Mouse (Mus musculus): ENCODE results near the gene Slc9a9. TPM values are rescaled to one million over a fixed set of nuclear protein-coding genes. Genes with fewer than 3 reads are reported as not detected.
A peak's percentile ranks its signal among the peaks of the same experiment; 100 is the strongest.

Gene Slc9a9
- polyA plus RNA-seq, 1 experiment, result 20.8 TPM

- no peak for DNase-seq (ENCODE audit: extremely low spot score in 1 of 2, low spot score in 1 of 2)
Measured at GRCm38 (mm10) chr9:95060702-95061101, 391.0 kb downstream of the Slc9a9 start.

GRCm38 (mm10) chr9:95067037-95067436 is 397.3 kb downstream of the Slc9a9 start:
- no peak for DNase-seq (ENCODE audit: extremely low spot score in 1 of 2, low spot score in 1 of 2)

GRCm38 (mm10) chr9:95068466-95068865 is 398.8 kb downstream of the Slc9a9 start:
- no peak for DNase-seq (ENCODE audit: extremely low spot score in 1 of 2, low spot score in 1 of 2)

GRCm38 (mm10) chr9:95070832-95071519 is 401.3 kb downstream of the Slc9a9 start:
- DNase-seq (ENCODE audit: extremely low spot score in 1 of 2, low spot score in 1 of 2), result no peak

GRCm38 (mm10) chr9:95072450-95072955 is 402.8 kb downstream of the Slc9a9 start:
- peak in 1 of 2 experiments; percentile 32 for DNase-seq (ENCODE audit: extremely low spot score in 1 of 2, low spot score in 1 of 2)

- DNase-seq (ENCODE audit: extremely low spot score in 1 of 2, low spot score in 1 of 2), result no peak
Measured at GRCm38 (mm10) chr9:95073691-95074090, 404.0 kb downstream of the Slc9a9 start.

GRCm38 (mm10) chr9:95075856-95076255 is 406.1 kb downstream of the Slc9a9 start:
- peak in 1 of 2 experiments; percentile 49 for DNase-seq (ENCODE audit: extremely low spot score in 1 of 2, low spot score in 1 of 2)

- no peak for DNase-seq (ENCODE audit: extremely low spot score in 1 of 2, low spot score in 1 of 2)
Measured at GRCm38 (mm10) chr9:95077938-95078337, 408.2 kb downstream of the Slc9a9 start.

- DNase-seq (ENCODE audit: extremely low spot score in 1 of 2, low spot score in 1 of 2), result no peak
Measured at GRCm38 (mm10) chr9:95078626-95079025, 408.9 kb downstream of the Slc9a9 start.

- no peak for DNase-seq (ENCODE audit: extremely low spot score in 1 of 2, low spot score in 1 of 2)
Measured at GRCm38 (mm10) chr9:95079951-95080350, 410.2 kb downstream of the Slc9a9 start.

- DNase-seq (ENCODE audit: extremely low spot score in 1 of 2, low spot score in 1 of 2), result no peak
Measured at GRCm38 (mm10) chr9:95086109-95086821, 416.6 kb downstream of the Slc9a9 start.

- no peak for DNase-seq (ENCODE audit: extremely low spot score in 1 of 2, low spot score in 1 of 2)
Measured at GRCm38 (mm10) chr9:95088221-95088620, 418.5 kb downstream of the Slc9a9 start.

- peak; percentile 36 to 53 for DNase-seq (ENCODE audit: extremely low spot score in 1 of 2, low spot score in 1 of 2)
Measured at GRCm38 (mm10) chr9:95089050-95089449, 419.3 kb downstream of the Slc9a9 start.

- peak in 1 of 2 experiments; percentile 37 for DNase-seq (ENCODE audit: extremely low spot score in 1 of 2, low spot score in 1 of 2)
Measured at GRCm38 (mm10) chr9:95096486-95096885, 426.8 kb downstream of the Slc9a9 start.

- no peak for DNase-seq (ENCODE audit: extremely low spot score in 1 of 2, low spot score in 1 of 2)
Measured at GRCm38 (mm10) chr9:95105768-95106167, 436.1 kb downstream of the Slc9a9 start.

- no peak for DNase-seq (ENCODE audit: extremely low spot score in 1 of 2, low spot score in 1 of 2)
Measured at GRCm38 (mm10) chr9:95109799-95110198, 440.1 kb downstream of the Slc9a9 start.

- DNase-seq (ENCODE audit: extremely low spot score in 1 of 2, low spot score in 1 of 2), result no peak
Measured at GRCm38 (mm10) chr9:95110768-95111167, 441.1 kb downstream of the Slc9a9 start.

GRCm38 (mm10) chr9:95111732-95112131 is 442.0 kb downstream of the Slc9a9 start:
- no peak for DNase-seq (ENCODE audit: extremely low spot score in 1 of 2, low spot score in 1 of 2)

GRCm38 (mm10) chr9:95113157-95114135 is 443.7 kb downstream of the Slc9a9 start:
- DNase-seq (ENCODE audit: extremely low spot score in 1 of 2, low spot score in 1 of 2), result no peak

GRCm38 (mm10) chr9:95120062-95120461 is 450.4 kb downstream of the Slc9a9 start:
- DNase-seq (ENCODE audit: extremely low spot score in 1 of 2, low spot score in 1 of 2), result no peak
